Mouse (Mus musculus) CH12.LX (cell line): ENCODE data around the gene Prss22.

ENCODE experiments used
- CHD2 ChIP-seq: IDR thresholded peaks from 2 replicates; pipeline ENCODE4 v1.6.1; 2011; ENCODE audit warnings: low read length, improper control_type of control experiment
- CTCF ChIP-seq, 2 experiments: IDR thresholded peaks in 1 of 2; conservative IDR thresholded peaks in 1 of 2; 2 replicates each; pipeline ENCODE4 v1.5.1; 2011 to 2012; ENCODE audit warnings: low read depth in 2 of 2, low read length in 2 of 2, improper control_type of control experiment in 1 of 2, inconsistent platforms in 1 of 2, mild to moderate bottlenecking in 1 of 2, moderate library complexity in 1 of 2
- MAX ChIP-seq: IDR thresholded peaks from 2 replicates; pipeline ENCODE4 v1.6.1; 2011; ENCODE audit warnings: low read length, improper control_type of control experiment
- PAX5 ChIP-seq: IDR thresholded peaks from 2 replicates; pipeline ENCODE4 v1.6.1; 2012; ENCODE audit warnings: low read length, inconsistent platforms, mixed read lengths
- POLR2A ChIP-seq: IDR thresholded peaks from 2 replicates; pipeline ENCODE4 v1.6.1; 2011; ENCODE audit warnings: low read depth, mild to moderate bottlenecking, improper control_type of control experiment, low read length
- TBP ChIP-seq: conservative IDR thresholded peaks from 2 replicates; pipeline ENCODE4 v1.6.1; 2011; ENCODE audit warnings: low read depth, low read length, improper control_type of control experiment
- ZKSCAN1 ChIP-seq: IDR thresholded peaks from 2 replicates; pipeline ENCODE4 v1.6.1; 2012; ENCODE audit warnings: low read depth, inconsistent platforms, low read length, improper control_type of control experiment, borderline replicate concordance
- ZMIZ1 ChIP-seq: IDR thresholded peaks from 2 replicates; pipeline ENCODE4 v1.6.1; 2012; ENCODE audit warnings: low read depth, mild to moderate bottlenecking, inconsistent platforms, low read length, improper control_type of control experiment

GRCm38 (mm10) chr17:23971315-23971714 is 26.6 kb downstream of the Prss22 start:
- no peak for TF ChIP-seq CTCF (conservative IDR thresholded peaks at IDR 0.05 in 1 of 2, IDR thresholded peaks at IDR 0.05 in 1 of 2; ENCODE audit: low read depth in 2 of 2, low read length in 2 of 2)
- no peak for TF ChIP-seq PAX5
- no peak for TF ChIP-seq ZMIZ1
- no peak for TF ChIP-seq ZKSCAN1
- no peak for TF ChIP-seq TBP
- no peak for TF ChIP-seq POLR2A
- TF ChIP-seq CHD2, result no peak
- TF ChIP-seq MAX, result no peak
